Mouse (Mus musculus) forebrain, embryonic 12.5 days (tissue): ENCODE results near the gene Rnase9. TPM values are rescaled to one million over a fixed set of nuclear protein-coding genes. Genes with fewer than 3 reads are reported as not detected.

Experiments used
- ATAC-seq: fragments of 200-750 bp; cut with Nextera tagmentation; 2 replicates; pipeline ENCODE4 v1.8.0; 2017; ENCODE audit warnings: moderate TSS enrichment; ENCODE audit not compliant: low FRiP score
- H3K27ac ChIP-seq: fragments of 300-500 bp; sonication (generic); 2 replicates; pipeline ENCODE4 v1.5.1; 2016; ENCODE audit warnings: mild to moderate bottlenecking
- H3K27me3 ChIP-seq: fragments of 300-500 bp; sonication (generic); 2 replicates; pipeline ENCODE4 v1.6.1; 2016; ENCODE audit warnings: mild to moderate bottlenecking
- H3K36me3 ChIP-seq: fragments of 300-500 bp; sonication (generic); replicated peaks from 2 replicates; pipeline ENCODE4 v1.6.1; 2016; ENCODE audit warnings: mild to moderate bottlenecking
- H3K4me1 ChIP-seq: fragments of 300-500 bp; sonication (generic); 2 replicates; pipeline ENCODE4 v1.6.1; 2016
- H3K4me2 ChIP-seq: fragments of 300-500 bp; sonication (generic); 2 replicates; pipeline ENCODE4 v1.6.1; 2016; ENCODE audit warnings: mild to moderate bottlenecking, moderate library complexity
- H3K4me3 ChIP-seq: fragments of 300-500 bp; sonication (generic); replicated peaks from 2 replicates; pipeline ENCODE4 v1.5.1; 2016; ENCODE audit warnings: mild to moderate bottlenecking
- H3K9ac ChIP-seq: fragments of 300-500 bp; sonication (generic); 2 replicates; pipeline ENCODE4 v1.6.1; 2016; ENCODE audit warnings: mild to moderate bottlenecking
- H3K9me3 ChIP-seq: fragments of 300-500 bp; sonication (generic); 2 replicates; pipeline ENCODE4 v1.6.1; 2016
- WGBS: fragments of 180-500 bp; shearing (Covaris S2); methylation state at CpG from one replicate; pipeline ENCODE4 v1.1.7; 2016; 5-methylcytosine and 5-hydroxymethylcytosine counted together
- polyA plus RNA-seq: library from polyadenylated mRNA; unstranded; fragments of >200 nt; fragmentation: Nextera tagmentation; extraction: Ambion mirVana; gene quantifications from 2 replicates; pipeline ENCODE4 v1.2.1, GENCODE M21; 2016

Gene Rnase9
- polyA plus RNA-seq, 1 experiment from 2014 or later = not detected

DNA sequence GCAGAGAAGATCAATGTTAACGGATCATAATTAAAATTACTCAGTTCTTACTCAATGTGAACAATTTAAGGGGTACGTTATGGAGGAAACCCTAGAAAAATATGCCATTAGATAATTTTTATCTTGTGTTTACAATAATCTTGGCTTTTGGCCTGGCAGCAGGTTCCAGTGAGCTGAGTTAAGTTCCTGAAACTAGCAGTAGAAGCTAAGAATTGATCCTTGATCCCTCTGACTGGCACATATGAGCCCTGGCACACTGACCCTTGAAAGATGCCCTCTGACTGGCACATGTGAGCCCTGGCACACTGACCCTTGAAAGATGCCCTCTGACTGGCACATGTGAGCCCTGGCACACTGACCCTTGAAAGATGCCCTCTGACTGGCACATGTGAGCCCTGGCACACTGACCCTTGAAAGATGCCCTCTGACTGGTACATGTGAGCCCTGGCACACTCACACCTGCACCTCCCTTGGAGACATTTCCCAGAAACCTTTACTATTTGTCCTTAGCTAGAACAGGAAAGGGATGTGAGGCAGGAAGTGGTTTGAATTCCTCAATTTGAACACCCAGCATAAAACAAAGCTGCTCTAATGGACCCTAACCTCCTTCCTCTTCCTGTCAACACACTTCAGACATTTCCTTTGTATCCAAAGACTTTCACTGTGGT is 43.5 kb downstream of the Rnase9 start:
- no peak overlapping the region for H3K9ac ChIP-seq
- no peak overlapping the region for H3K4me3 ChIP-seq
- 89% methylated on average over 2 of the region's 2 CpGs for WGBS
- no peak overlapping the region for H3K27ac ChIP-seq
- H3K27me3 ChIP-seq = no peaks in the 10 kb centered on the region
- H3K4me2 ChIP-seq = no peak overlapping the region
- no peak for ATAC-seq
- no peaks in the 10 kb centered on the region for H3K36me3 ChIP-seq
- H3K4me1 ChIP-seq = no peaks in the 10 kb centered on the region
- no peaks in the 10 kb centered on the region for H3K9me3 ChIP-seq

DNA sequence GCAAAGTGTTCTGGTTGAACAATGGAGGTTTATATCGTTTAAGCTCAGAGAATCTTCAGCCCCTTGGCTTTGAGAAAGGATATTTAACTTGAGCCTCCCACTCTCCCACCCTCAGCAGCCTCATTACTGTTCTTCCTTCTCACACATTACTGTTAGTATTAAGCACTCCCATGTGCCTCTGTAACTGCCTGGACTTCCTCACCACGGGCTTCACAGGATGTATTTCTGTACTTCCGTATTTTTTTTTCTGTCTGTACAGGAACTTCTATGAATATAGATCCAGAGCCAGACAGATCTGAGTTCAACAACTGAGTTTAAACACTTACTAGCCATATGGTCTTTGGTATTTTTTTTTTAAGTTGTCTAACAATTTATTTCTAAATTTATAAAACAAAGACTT is 44.6 kb downstream of the Rnase9 start:
- 86% methylated on average over 3 of the region's 3 CpGs for WGBS

DNA sequence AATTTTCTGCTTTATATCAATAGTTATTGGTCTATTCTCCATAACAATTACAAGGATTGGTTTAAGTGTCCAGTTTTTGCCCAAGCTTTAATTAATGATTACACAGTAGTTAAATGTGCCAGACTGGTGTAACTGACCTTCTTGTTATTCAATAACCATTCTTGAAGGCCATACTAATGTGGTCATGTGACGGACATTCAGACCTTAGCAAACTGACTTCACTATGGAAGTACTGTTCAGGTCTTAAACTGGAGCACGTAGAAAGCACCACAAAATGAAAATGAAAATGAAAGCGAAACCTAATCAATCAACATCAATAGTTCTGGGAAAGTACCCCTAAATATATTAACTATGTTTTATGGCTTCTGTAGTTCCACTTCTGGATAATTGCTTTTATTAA is 50.6 kb downstream of the Rnase9 start:
- no peak overlapping the region for H3K9ac ChIP-seq
- WGBS = 88% methylated on average over 3 of the region's 3 CpGs
- no peaks in the 10 kb centered on the region for H3K9me3 ChIP-seq
- no peaks in the 10 kb centered on the region for H3K27me3 ChIP-seq
- no peak overlapping the region for H3K4me2 ChIP-seq
- ATAC-seq = no peak
- no peak overlapping the region for H3K27ac ChIP-seq
- H3K4me1 ChIP-seq = no peaks in the 10 kb centered on the region
- no peak overlapping the region for H3K4me3 ChIP-seq
- no peaks in the 10 kb centered on the region for H3K36me3 ChIP-seq

More for the DNA sequence above, 44.6 kb downstream of the Rnase9 start:
- Histone ChIP-seq H3K27ac (no peak overlapping the region), H3K9ac (no peak overlapping the region), H3K4me1 (no peaks in the 10 kb centered on the region), H3K9me3 (no peaks in the 10 kb centered on the region), H3K4me3 (no peak overlapping the region), H3K27me3 (no peaks in the 10 kb centered on the region), H3K36me3 (no peaks in the 10 kb centered on the region), H3K4me2 (no peak overlapping the region)
- ATAC-seq = no peak

Other genes starting within 250 kb of the Rnase9 start
- not detected in 2 replicates for gene Ccnb1ip1, start 234.1 kb downstream of the Rnase9 start, polyA plus RNA-seq
- gene Parp2, start 234.0 kb downstream of the Rnase9 start, polyA plus RNA-seq = 58.9 and 67.6 TPM in 2 replicates
- gene Tep1, start 171.3 kb downstream of the Rnase9 start, polyA plus RNA-seq = 4.5 and 4.9 TPM in 2 replicates
- 0.08 and 0.10 TPM in 2 replicates for gene Klhl33, start 144.4 kb downstream of the Rnase9 start, polyA plus RNA-seq
- gene Osgep, start 117.0 kb downstream of the Rnase9 start, polyA plus RNA-seq = 141 TPM in 2 replicates
- gene Apex1, start 116.9 kb downstream of the Rnase9 start, polyA plus RNA-seq = 346 and 350 TPM in 2 replicates
- gene Pip4p1, start 111.0 kb downstream of the Rnase9 start, polyA plus RNA-seq = 67.3 and 73.1 TPM in 2 replicates
- 43.8 and 44.3 TPM in 2 replicates for gene Pnp, start 110.8 kb downstream of the Rnase9 start, polyA plus RNA-seq
- gene Gm49342, start 97.4 kb downstream of the Rnase9 start, polyA plus RNA-seq = not detected in 2 replicates
- gene Pnp2, start 85.9 kb downstream of the Rnase9 start, polyA plus RNA-seq = 0.42 and 0.60 TPM in 2 replicates
- not detected in 2 replicates for gene Rnase10, start 34.1 kb downstream of the Rnase9 start, polyA plus RNA-seq
- not detected in 2 replicates for gene Rnase11, start 8.3 kb upstream of the Rnase9 start, polyA plus RNA-seq
- gene Rnase12, start 15.8 kb upstream of the Rnase9 start, polyA plus RNA-seq = not detected in 2 replicates
- gene Olfr750, start 32.6 kb upstream of the Rnase9 start, polyA plus RNA-seq = not detected in 2 replicates
- gene Rnase4, start 49.2 kb upstream of the Rnase9 start, polyA plus RNA-seq = 8.3 and 9.1 TPM in 2 replicates
- 1.6 and 1.7 TPM in 2 replicates for gene Ang, start 49.3 kb upstream of the Rnase9 start, polyA plus RNA-seq
- gene Eddm3b, start 72.6 kb upstream of the Rnase9 start, polyA plus RNA-seq = not detected in 2 replicates
- gene Rnase6, start 82.0 kb upstream of the Rnase9 start, polyA plus RNA-seq = 0.18 and 0.19 TPM in 2 replicates
- gene Rnase1, start 104.9 kb upstream of the Rnase9 start, polyA plus RNA-seq = not detected in 2 replicates
- not detected in 2 replicates for gene Rnase2b, start 120.4 kb upstream of the Rnase9 start, polyA plus RNA-seq
- gene Ang2, start 157.3 kb upstream of the Rnase9 start, polyA plus RNA-seq = not detected in 2 replicates
- not detected in 2 replicates for gene Ear14, start 161.5 kb upstream of the Rnase9 start, polyA plus RNA-seq
- gene Rnase2a, start 214.2 kb upstream of the Rnase9 start, polyA plus RNA-seq = not detected in 2 replicates